Mouse (Mus musculus) heart, adult 2 months (tissue): ENCODE data around the gene Bmx.

Experiments
- CTCF ChIP-seq: fragments of 200-600 bp; IDR thresholded peaks from 2 replicates; pipeline ENCODE4 v1.8.1; 2022; ENCODE audit warnings: antibody characterized with exemption, mild to moderate bottlenecking, moderate library complexity
- EP300 ChIP-seq: fragments of 200-500 bp; IDR thresholded peaks from 2 replicates; pipeline ENCODE4 v1.6.1; 2011; ENCODE audit warnings: low read depth, low read length, control low read depth; ENCODE audit not compliant: insufficient read depth
- POLR2A ChIP-seq: fragments of 200-500 bp; IDR thresholded peaks from 2 replicates; pipeline ENCODE4 v1.6.1; 2011; ENCODE audit warnings: mild to moderate bottlenecking, low read depth, low read length, control low read depth; ENCODE audit not compliant: insufficient read depth

DNA sequence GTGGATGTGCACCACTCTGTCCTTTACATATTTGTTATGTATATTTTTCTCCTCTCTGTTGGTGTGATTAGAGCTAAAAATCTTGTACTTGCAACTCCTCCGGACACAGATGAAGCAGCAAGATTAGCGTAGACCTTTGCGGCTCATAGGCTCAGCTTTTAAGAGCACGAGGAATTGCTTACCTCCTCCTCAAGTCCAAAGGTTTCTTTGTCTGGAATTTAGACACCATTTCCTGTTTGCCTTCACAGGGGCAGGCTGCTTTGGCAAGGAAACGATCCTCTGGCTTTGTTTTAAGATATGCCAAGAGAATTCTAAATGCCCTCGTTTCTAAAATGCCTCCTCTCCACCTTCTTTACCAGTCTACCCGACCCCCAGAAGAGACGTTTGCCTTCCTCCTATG lies 24.6 kb downstream of the Bmx start:
- TF ChIP-seq CTCF (no peak), POLR2A (no peak), EP300 (no peak)
